Mouse (Mus musculus): Measurements from ENCODE around the gene Cobll1.

Gene Cobll1

GRCm38 (mm10) chr2:65237116-65237515 is 2.1 kb downstream of the Cobll1 start:
- no peak for DNase-seq (ENCODE audit: low read depth, low spot score)

GRCm38 (mm10) chr2:65236644-65237043 is 2.6 kb downstream of the Cobll1 start:
- no peak for DNase-seq (ENCODE audit: low read depth, low spot score)

- no peak for DNase-seq (ENCODE audit: low read depth, low spot score)
Observed at GRCm38 (mm10) chr2:65232756-65233535, 6.3 kb downstream of the Cobll1 start.

- no peak for DNase-seq (ENCODE audit: low read depth, low spot score)
Observed at GRCm38 (mm10) chr2:65228426-65228825, 10.8 kb downstream of the Cobll1 start.

- DNase-seq (ENCODE audit: low read depth, low spot score): no peak
Observed at GRCm38 (mm10) chr2:65227898-65228290, 11.3 kb downstream of the Cobll1 start.

- no peak for DNase-seq (ENCODE audit: low read depth, low spot score)
Observed at GRCm38 (mm10) chr2:65227154-65227897, 11.9 kb downstream of the Cobll1 start.

GRCm38 (mm10) chr2:65226494-65226893 is 12.7 kb downstream of the Cobll1 start:
- no peak for DNase-seq (ENCODE audit: low read depth, low spot score)

GRCm38 (mm10) chr2:65223956-65224735 is 15.1 kb downstream of the Cobll1 start:
- DNase-seq (ENCODE audit: low read depth, low spot score): no peak

GRCm38 (mm10) chr2:65223012-65223411 is 16.2 kb downstream of the Cobll1 start:
- no peak for DNase-seq (ENCODE audit: low read depth, low spot score)

GRCm38 (mm10) chr2:65221646-65222045 is 17.6 kb downstream of the Cobll1 start:
- no peak for DNase-seq (ENCODE audit: low read depth, low spot score)

GRCm38 (mm10) chr2:65220563-65220962 is 18.6 kb downstream of the Cobll1 start:
- no peak for DNase-seq (ENCODE audit: low read depth, low spot score)

- no peak for DNase-seq (ENCODE audit: low read depth, low spot score)
Observed at GRCm38 (mm10) chr2:65219375-65220135, 19.6 kb downstream of the Cobll1 start.

GRCm38 (mm10) chr2:65218318-65218717 is 20.9 kb downstream of the Cobll1 start:
- no peak for DNase-seq (ENCODE audit: low read depth, low spot score)

- DNase-seq (ENCODE audit: low read depth, low spot score): no peak
Observed at GRCm38 (mm10) chr2:65217677-65218076, 21.5 kb downstream of the Cobll1 start.

- no peak for DNase-seq (ENCODE audit: low read depth, low spot score)
Observed at GRCm38 (mm10) chr2:65216163-65216562, 23.0 kb downstream of the Cobll1 start.

GRCm38 (mm10) chr2:65214556-65214955 is 24.6 kb downstream of the Cobll1 start:
- no peak for DNase-seq (ENCODE audit: low read depth, low spot score)

GRCm38 (mm10) chr2:65213675-65214074 is 25.5 kb downstream of the Cobll1 start:
- no peak for DNase-seq (ENCODE audit: low read depth, low spot score)

GRCm38 (mm10) chr2:65211620-65212019 is 27.6 kb downstream of the Cobll1 start:
- no peak for DNase-seq (ENCODE audit: low read depth, low spot score)

GRCm38 (mm10) chr2:65207750-65208149 is 31.5 kb downstream of the Cobll1 start:
- DNase-seq (ENCODE audit: low read depth, low spot score): no peak

GRCm38 (mm10) chr2:65203699-65204098 is 35.5 kb downstream of the Cobll1 start:
- DNase-seq (ENCODE audit: low read depth, low spot score): no peak

- no peak for DNase-seq (ENCODE audit: low read depth, low spot score)
Observed at GRCm38 (mm10) chr2:65199706-65200105, 39.5 kb downstream of the Cobll1 start.

Data from R1 (cell line).